Mouse (Mus musculus): ENCODE measurements at regions not wholly inside any gene's neighbourhood (a gene's known extent, or its start where the extent isn't known, plus 50 kb on each side); places are given as distances from the start of the nearest gene placed in this dataset.

DNA sequence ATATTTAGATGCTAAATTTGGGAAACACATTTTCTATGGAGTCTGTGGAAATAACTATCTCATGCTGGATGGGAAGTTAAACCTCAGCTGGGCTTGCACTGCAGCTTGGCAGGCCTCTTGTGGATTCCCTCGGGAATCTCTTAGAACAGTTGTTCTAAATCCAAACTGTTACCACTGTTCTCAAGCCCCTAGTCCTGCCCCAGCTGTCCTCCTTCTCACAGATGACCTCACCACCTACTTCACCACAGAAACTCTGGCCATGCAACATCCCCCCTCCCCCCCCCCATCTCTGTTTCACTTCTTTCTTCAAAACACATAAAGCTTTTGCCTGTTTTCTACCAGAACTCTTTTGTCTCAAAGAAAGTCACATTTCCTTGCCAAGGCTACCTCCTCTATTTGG, 136.6 kb upstream of the Wdr44 start:
- peak; percentile 50; the same call in 1 of the 2 replicates for ATAC-seq (replicated peaks; ENCODE audit: poor library complexity)

DNA sequence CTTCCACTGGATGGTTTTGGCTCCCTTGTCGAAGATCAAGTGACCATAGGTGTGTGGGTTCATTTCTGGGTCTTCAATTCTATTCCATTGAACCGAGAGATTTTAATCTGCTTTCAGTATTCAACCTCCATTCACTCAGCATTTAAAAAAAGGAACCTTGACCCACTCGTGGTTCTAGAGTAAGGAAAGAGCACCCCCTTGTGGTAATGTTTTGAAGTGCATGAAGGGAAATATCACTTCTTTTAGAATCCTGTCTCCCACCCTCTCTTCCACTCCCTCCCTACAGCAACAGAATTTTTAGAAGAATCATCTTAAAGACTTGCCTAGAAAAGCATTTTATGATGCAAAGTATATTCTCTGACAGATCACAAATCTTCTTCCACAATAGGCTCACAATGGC, 127.3 kb upstream of the Wdr44 start:
- peak; percentile 60 for ATAC-seq (replicated peaks; ENCODE audit: poor library complexity)
